Mouse (Mus musculus) heart, embryonic 12.5 days (tissue): ENCODE results near the gene Arhgap8. TPM values are rescaled to one million over a fixed set of nuclear protein-coding genes. Genes with fewer than 3 reads are reported as not detected.
A peak's percentile ranks its signal among the peaks of the same experiment; 100 is the strongest.

Experiments
- ATAC-seq: fragments of 200-750 bp; cut with Nextera tagmentation; 2 replicates; pipeline ENCODE4 v1.8.0; 2017; ENCODE audit warnings: moderate TSS enrichment, moderate library complexity; ENCODE audit not compliant: insufficient number of reproducible peaks, low FRiP score
- H3K27ac ChIP-seq: fragments of 300-500 bp; sonication (generic); 2 replicates; pipeline ENCODE4 v1.5.1; 2016; ENCODE audit warnings: mild to moderate bottlenecking, moderate library complexity; ENCODE audit not compliant: poor library complexity, severe bottlenecking
- H3K27me3 ChIP-seq: fragments of 300-500 bp; sonication (generic); replicated peaks from 2 replicates; pipeline ENCODE4 v1.6.1; 2016; ENCODE audit warnings: mild to moderate bottlenecking, moderate library complexity
- H3K36me3 ChIP-seq: fragments of 300-500 bp; sonication (generic); 2 replicates; pipeline ENCODE4 v1.6.1; 2016; ENCODE audit warnings: mild to moderate bottlenecking, moderate library complexity
- H3K4me1 ChIP-seq: fragments of 300-500 bp; sonication (generic); replicated peaks from 2 replicates; pipeline ENCODE4 v1.6.1; 2016; ENCODE audit warnings: mild to moderate bottlenecking
- H3K4me2 ChIP-seq: fragments of 300-500 bp; sonication (generic); 2 replicates; pipeline ENCODE4 v1.6.1; 2016; ENCODE audit warnings: mild to moderate bottlenecking, moderate library complexity
- H3K4me3 ChIP-seq: fragments of 300-500 bp; sonication (generic); 2 replicates; pipeline ENCODE4 v1.5.1; 2016; ENCODE audit warnings: mild to moderate bottlenecking
- H3K9ac ChIP-seq: fragments of 300-500 bp; sonication (generic); 2 replicates; pipeline ENCODE4 v1.6.1; 2016; ENCODE audit warnings: mild to moderate bottlenecking, moderate library complexity
- H3K9me3 ChIP-seq: fragments of 300-500 bp; sonication (generic); replicated peaks from 2 replicates; pipeline ENCODE4 v1.6.1; 2016; ENCODE audit warnings: mild to moderate bottlenecking, moderate library complexity
- WGBS: fragments of 180-500 bp; shearing (Covaris S2); methylation state at CpG from one replicate; pipeline ENCODE4 v1.1.7; 2016; 5-methylcytosine and 5-hydroxymethylcytosine counted together
- polyA plus RNA-seq: library from polyadenylated mRNA; unstranded; fragments of >200 nt; fragmentation: Nextera tagmentation; extraction: Ambion mirVana; gene quantifications from 2 replicates; pipeline ENCODE4 v1.2.1, GENCODE M21; 2016

Gene Arhgap8
- polyA plus RNA-seq, 1 experiment from 2014 or later: 3.4 TPM

- Histone ChIP-seq H3K4me3 (no peak overlapping the region), H3K4me2 (no peak overlapping the region), H3K9me3 (no peaks in the 10 kb centered on the region), H3K27ac (no peak overlapping the region), H3K36me3 (peaks cover 59% of the 10 kb centered on the region), H3K9ac (0 out of 2 replicates have a peak overlapping the region, but pooled peaks have one; percentile 20), H3K27me3 (no peaks in the 10 kb centered on the region), H3K4me1 (peaks cover 27% of the 10 kb centered on the region)
- WGBS: 69% methylated on average over 11 of the region's 11 CpGs
- ATAC-seq: no peak
Observed at GRCm38 (mm10) chr15:84697611-84698011, 22.2 kb upstream of the Arhgap8 start.

GRCm38 (mm10) chr15:84698189-84698588 is 21.7 kb upstream of the Arhgap8 start:
- ATAC-seq: no peak
- no peaks in the 10 kb centered on the region for H3K27me3 ChIP-seq
- H3K4me3 ChIP-seq: no peak overlapping the region
- peaks cover 59% of the 10 kb centered on the region for H3K36me3 ChIP-seq
- H3K4me1 ChIP-seq: peaks cover 27% of the 10 kb centered on the region
- no peak overlapping the region for H3K4me2 ChIP-seq
- H3K9ac ChIP-seq: no peak overlapping the region
- WGBS: 75% methylated on average over 2 of the region's 2 CpGs
- H3K27ac ChIP-seq: no peak overlapping the region
- no peaks in the 10 kb centered on the region for H3K9me3 ChIP-seq

- WGBS: 44% methylated on average over 6 of the region's 6 CpGs
- Histone ChIP-seq H3K27me3 (no peaks in the 10 kb centered on the region), H3K27ac (no peak overlapping the region), H3K4me2 (no peak overlapping the region), H3K4me1 (peaks cover 27% of the 10 kb centered on the region), H3K9ac (no peak overlapping the region), H3K36me3 (peaks cover 44% of the 10 kb centered on the region), H3K9me3 (no peaks in the 10 kb centered on the region), H3K4me3 (no peak overlapping the region)
- ATAC-seq: no peak
Observed at GRCm38 (mm10) chr15:84700147-84700794, 19.6 kb upstream of the Arhgap8 start.

GRCm38 (mm10) chr15:84701947-84702346 is 17.9 kb upstream of the Arhgap8 start:
- H3K9me3 ChIP-seq: no peaks in the 10 kb centered on the region
- 25% methylated on average over 4 of the region's 4 CpGs for WGBS
- ATAC-seq: peak; percentile 15; the same call in 1 of the 2 replicates
- peaks cover 13% of the 10 kb centered on the region for H3K4me1 ChIP-seq
- H3K4me2 ChIP-seq: no peak overlapping the region
- no peak overlapping the region for H3K27ac ChIP-seq
- H3K9ac ChIP-seq: no peak overlapping the region
- no peaks in the 10 kb centered on the region for H3K27me3 ChIP-seq
- peaks cover 41% of the 10 kb centered on the region for H3K36me3 ChIP-seq
- H3K4me3 ChIP-seq: no peak overlapping the region

- no peak for ATAC-seq
- Histone ChIP-seq H3K27me3 (no peaks in the 10 kb centered on the region), H3K4me1 (peaks cover 6% of the 10 kb centered on the region), H3K9me3 (no peaks in the 10 kb centered on the region), H3K4me3 (no peak overlapping the region), H3K36me3 (peaks cover 38% of the 10 kb centered on the region), H3K9ac (no peak overlapping the region), H3K4me2 (no peak overlapping the region), H3K27ac (no peak overlapping the region)
- WGBS: 87% methylated on average over 29 of the region's 29 CpGs
Observed at GRCm38 (mm10) chr15:84702391-84703345, 17.2 kb upstream of the Arhgap8 start.

- Histone ChIP-seq H3K36me3 (peaks cover 36% of the 10 kb centered on the region), H3K9me3 (no peaks in the 10 kb centered on the region), H3K4me2 (no peak overlapping the region), H3K27me3 (no peaks in the 10 kb centered on the region), H3K4me1 (peaks cover 6% of the 10 kb centered on the region), H3K9ac (no peak overlapping the region), H3K4me3 (no peak overlapping the region), H3K27ac (no peak overlapping the region)
- no peak for ATAC-seq
- 82% methylated on average over 7 of the region's 7 CpGs for WGBS
Observed at GRCm38 (mm10) chr15:84703992-84704391, 15.9 kb upstream of the Arhgap8 start.

GRCm38 (mm10) chr15:84705351-84705901 is 14.4 kb upstream of the Arhgap8 start:
- Histone ChIP-seq H3K4me3 (no peak overlapping the region), H3K4me1 (peaks cover 6% of the 10 kb centered on the region), H3K27ac (no peak overlapping the region), H3K9ac (no peak overlapping the region), H3K9me3 (no peaks in the 10 kb centered on the region), H3K36me3 (peaks cover 23% of the 10 kb centered on the region), H3K27me3 (no peaks in the 10 kb centered on the region), H3K4me2 (no peak overlapping the region)
- no peak for ATAC-seq
- WGBS: 78% methylated on average over 6 of the region's 6 CpGs

GRCm38 (mm10) chr15:84706983-84707619 is 12.8 kb upstream of the Arhgap8 start:
- H3K27me3 ChIP-seq: no peaks in the 10 kb centered on the region
- H3K4me1 ChIP-seq: peaks cover 10% of the 10 kb centered on the region
- H3K27ac ChIP-seq: no peak overlapping the region
- H3K9ac ChIP-seq: no peak overlapping the region
- WGBS: 53% methylated on average over 6 of the region's 6 CpGs
- H3K4me2 ChIP-seq: no peak overlapping the region
- no peaks in the 10 kb centered on the region for H3K9me3 ChIP-seq
- H3K36me3 ChIP-seq: peaks cover 15% of the 10 kb centered on the region
- ATAC-seq: no peak
- H3K4me3 ChIP-seq: no peak overlapping the region

GRCm38 (mm10) chr15:84712566-84713405 is 7.1 kb upstream of the Arhgap8 start:
- Histone ChIP-seq H3K4me2 (no peak overlapping the region), H3K4me1 (peaks cover 33% of the 10 kb centered on the region), H3K9ac (no peak overlapping the region), H3K27me3 (no peaks in the 10 kb centered on the region), H3K36me3 (no peaks in the 10 kb centered on the region), H3K4me3 (no peak overlapping the region), H3K9me3 (no peaks in the 10 kb centered on the region), H3K27ac (peak overlapping the region; percentile 77)
- 41% methylated on average over 14 of the region's 14 CpGs for WGBS
- ATAC-seq: peak; percentile 69

- peak; percentile 79 for ATAC-seq
- Histone ChIP-seq H3K36me3 (no peaks in the 10 kb centered on the region), H3K4me2 (peak overlapping the region; percentile 58), H3K9ac (peak overlapping the region; percentile 33; the same call in 1 of the 2 replicates), H3K4me3 (peak overlapping the region; percentile 24), H3K27ac (peak overlapping the region; percentile 77), H3K9me3 (no peaks in the 10 kb centered on the region), H3K27me3 (peaks cover 11% of the 10 kb centered on the region; the same call in 1 of the 2 replicates), H3K4me1 (peaks cover 37% of the 10 kb centered on the region)
- WGBS: under 1% methylated on average over 17 of the region's 17 CpGs
Observed at GRCm38 (mm10) chr15:84714730-84715129, 5.1 kb upstream of the Arhgap8 start.
